Mouse (Mus musculus) thymus, postnatal 25 days (tissue): ENCODE measurements around the gene Eif2b5.
"Not testable (repeated sequence)": the region's sequence is repeated elsewhere in the genome, so short reads cannot be mapped to it uniquely, and the experiment has no call there.

Source experiments
- DNase-seq: peaks from one replicate; pipeline ENCODE4 v3.0.0; 2022

Eif2b5 gene

DNA sequence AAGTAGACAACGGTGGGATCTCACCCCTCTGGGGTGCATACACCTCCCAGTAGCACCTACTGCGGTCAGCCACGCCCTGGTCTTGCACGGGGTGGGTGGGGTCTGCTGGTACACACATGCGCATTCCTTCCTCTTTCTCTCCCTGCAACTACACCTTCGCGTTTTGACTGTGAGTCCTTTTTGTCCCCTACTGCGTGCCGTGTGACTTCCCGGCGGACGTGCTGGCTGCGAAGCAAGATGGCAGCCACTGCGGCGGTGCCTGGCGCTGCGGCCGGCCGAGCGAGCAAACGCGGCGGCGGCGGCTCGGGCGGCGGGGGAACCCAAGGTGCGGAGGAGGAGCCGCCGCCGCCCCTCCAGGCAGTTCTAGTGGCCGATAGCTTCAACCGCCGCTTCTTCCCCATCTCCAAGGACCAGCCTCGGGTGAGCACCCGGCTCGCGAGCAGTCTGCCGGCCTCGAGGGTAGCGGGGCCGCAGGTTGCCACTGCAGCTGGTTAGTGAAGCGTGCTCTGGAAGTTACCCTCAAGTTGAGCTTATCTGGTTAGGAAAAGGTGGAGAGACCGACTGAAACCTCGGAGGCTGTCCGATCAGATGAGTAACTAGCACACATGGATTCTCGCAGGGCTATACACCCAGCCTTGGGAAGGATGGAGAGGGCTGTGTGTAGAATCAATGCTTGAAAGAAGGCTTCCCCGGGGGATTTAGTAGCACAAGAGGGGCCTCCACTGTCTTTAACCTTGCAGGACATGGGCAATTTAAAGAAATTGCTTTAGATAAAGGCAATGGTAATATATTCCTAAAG is at the start of gene Eif2b5:
Gene Eif2b5 (plus strand): TSS at position 141 of the 799 bp plus-strand sequence.
- DNase-seq, result peak; percentile 94

DNA sequence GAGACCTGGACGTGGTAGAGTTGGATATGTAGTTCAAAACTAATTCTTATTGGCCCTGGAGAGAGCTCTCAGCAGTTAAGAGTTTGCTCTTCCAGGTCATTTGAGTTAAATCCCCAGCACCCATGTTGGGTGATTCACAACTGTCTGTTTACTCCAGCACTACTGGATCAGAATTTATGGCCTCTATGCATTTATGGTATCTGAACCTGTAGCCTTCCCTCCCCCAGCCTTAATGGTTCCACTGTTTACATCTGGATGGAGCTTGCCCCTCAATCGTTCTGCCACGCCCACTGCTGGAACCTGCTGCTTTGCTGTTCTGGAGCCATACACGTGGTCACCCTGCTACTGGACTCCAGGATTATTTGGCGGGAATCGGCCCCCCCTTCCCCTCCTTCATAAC is 46.8 kb upstream of the Eif2b5 start:
- no peak for DNase-seq

DNA sequence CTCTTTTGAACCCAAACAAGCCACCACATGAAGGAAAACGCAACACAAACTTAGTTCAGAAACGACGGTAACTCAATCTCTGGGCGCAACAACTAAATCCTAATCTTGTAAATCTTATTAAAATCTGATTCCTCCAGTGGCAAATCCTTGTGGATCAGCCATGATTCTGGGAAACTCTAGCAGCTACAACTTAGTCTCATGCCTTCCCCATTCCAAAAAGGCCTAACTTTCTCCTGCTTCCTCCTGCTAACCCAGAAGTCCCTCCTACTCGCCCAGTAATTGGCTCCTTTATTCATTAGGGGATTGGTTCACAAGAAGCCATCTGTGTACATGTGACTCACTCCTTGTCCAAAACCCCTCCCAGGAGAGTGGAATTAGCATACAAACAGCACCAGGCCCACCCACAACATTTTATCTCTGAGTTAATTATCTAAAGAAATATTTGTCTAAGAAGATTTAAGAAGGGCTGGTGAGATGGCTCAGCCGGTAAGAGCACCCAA is 44.4 kb upstream of the Eif2b5 start:
- no peak for DNase-seq

DNA sequence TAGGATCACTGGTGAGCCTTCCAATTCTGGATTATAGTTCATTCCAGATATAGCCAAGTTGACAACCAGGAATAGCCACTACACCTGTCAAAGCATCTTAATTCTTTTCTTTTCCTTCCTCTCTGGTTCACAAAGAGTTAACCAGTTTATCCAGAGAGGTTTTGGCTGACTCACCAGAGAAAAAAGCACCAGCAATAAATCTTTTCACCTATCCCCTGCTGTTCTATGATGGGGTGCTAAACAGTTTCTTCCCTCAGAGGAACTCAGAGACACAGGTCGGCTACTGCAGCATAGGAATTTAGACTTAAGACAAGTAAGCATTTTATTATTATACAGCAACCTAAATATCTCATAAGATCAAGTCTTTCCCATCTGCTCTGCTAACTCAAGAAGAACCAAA is 42.5 kb upstream of the Eif2b5 start:
- DNase-seq, result no peak

DNA sequence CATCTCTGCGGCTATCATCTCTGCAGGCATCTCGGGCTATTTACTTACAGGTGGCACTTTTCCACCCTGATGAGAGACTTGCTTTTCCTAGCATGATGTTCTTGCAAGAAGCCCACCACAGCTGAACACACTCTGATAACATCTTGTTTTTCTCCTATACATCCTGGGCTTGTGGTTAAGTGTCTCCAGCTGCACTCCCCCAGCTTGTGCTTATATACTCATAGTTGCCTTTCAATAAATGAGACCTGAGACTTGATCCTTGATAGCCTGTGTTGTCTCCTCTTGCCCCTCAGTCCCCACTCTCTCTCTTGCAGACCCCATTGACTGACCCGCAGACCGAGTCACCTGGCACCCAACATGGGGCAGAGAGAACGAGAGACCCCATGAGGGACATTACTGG is 39.9 kb upstream of the Eif2b5 start:
- peak; percentile 36 for DNase-seq

DNA sequence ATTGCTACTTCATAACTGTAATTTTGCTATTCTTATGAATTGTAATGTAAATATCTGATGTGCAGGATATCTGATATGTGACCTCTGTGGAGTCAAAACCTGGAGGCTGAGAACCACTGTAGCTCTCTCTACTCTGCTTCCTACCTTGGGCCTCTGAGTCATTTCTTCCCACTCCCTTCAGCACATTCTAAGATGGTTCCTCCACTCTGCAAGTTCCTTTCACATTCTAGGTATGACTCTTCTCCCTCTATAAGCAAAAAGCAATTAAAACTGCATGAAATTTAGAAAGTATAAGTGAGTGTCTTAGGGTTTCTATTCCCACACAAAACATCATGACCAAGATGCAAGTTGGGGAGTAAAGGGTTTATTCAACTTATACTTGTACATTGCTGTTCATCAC is 33.9 kb upstream of the Eif2b5 start:
- DNase-seq, result no peak

DNA sequence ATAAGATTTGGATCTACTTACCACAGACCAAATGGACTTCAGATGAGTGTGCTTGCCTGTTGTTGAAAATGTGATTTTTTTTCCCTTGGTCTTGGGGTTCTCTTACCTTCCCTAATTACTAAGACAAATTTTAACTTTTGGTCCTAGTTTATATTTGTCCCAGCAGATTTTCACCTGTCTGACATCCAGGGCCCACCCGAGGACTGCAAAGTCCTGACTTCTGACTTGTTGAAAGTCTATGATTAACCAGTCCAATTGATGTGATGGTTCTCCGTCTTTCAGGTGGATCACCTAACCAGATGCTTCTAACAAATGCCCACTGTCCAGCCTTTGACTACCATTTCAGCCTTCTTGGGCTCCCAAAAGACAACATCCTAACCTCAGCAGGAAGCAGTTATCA is 27.6 kb upstream of the Eif2b5 start:
- no peak for DNase-seq

DNA sequence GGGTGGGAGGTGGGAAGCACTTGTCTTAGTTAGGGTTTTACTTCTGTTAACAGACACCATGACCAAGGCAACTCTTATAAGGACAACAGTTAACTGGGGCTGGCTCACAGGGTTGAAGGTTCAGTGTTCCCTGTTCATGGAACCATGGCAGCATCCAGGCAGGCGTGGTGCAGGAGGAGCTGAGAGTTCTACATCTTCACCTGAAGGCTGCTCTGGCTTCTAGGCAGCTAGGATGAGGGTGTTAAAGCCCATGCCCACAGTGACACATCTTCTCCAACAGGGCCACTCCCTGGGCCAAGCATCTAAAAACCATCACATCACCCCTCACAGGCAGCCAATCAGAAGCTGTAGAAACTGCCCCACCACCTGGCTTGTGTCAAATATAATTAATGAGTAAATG is 26.9 kb upstream of the Eif2b5 start:
- DNase-seq, result no peak

DNA sequence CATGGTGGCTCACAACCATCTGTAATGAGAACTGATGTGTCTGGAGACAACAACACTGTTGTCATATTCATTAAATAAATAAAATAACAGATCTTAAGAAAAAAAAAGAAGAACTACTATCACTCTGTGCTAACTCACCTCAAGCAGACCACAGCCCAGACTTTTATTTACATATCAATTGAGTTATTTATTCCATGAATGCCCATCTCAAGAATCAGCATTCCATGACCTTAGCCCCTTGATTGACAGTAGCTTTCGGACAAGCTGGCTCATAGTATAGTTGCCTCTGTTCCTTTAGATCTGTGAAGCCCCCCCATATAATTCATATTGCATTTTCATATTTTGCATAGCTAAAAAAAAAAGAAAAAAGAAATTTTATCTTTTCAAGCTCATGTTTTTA is 24.9 kb upstream of the Eif2b5 start:
- DNase-seq, result no peak

DNA sequence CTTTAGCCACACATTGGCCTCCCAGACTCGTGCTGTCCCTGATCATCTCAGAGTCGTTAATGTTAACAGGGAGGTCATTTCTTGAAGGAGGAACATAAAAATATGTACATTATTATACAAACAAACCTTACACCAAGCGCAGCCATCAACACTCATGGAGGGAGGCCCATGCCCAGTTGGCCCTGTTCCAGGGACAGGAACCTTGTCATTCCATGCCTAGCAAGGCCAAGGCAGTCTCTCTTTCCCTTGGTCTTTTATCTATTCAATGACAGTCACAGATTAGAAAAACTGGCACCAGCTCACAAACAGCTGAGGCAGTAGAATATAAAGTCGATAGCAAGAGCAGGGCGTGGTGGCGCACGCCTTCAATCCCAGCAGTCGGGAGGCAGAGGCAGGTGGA is 24.4 kb upstream of the Eif2b5 start:
- DNase-seq, result no peak

DNA sequence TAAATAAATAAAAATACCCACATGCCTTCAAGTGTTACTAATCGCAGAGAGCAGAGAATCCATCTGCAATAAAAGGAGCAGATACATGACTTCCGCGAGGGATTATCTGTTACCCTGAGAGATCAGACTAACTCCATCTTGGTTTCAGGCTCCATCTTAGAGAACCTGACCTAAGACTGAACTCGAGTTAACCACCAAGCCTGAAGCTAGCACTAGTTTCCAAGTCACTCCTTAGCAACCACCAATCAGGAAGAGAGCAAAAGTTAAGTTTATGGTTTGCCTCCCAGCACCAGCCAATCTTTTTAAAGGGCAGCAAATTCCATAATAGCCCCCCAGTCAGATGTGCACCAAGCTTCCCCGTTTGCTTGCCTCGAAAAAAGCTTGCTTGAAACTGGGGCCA is 23.8 kb upstream of the Eif2b5 start:
- DNase-seq, result no peak

DNA sequence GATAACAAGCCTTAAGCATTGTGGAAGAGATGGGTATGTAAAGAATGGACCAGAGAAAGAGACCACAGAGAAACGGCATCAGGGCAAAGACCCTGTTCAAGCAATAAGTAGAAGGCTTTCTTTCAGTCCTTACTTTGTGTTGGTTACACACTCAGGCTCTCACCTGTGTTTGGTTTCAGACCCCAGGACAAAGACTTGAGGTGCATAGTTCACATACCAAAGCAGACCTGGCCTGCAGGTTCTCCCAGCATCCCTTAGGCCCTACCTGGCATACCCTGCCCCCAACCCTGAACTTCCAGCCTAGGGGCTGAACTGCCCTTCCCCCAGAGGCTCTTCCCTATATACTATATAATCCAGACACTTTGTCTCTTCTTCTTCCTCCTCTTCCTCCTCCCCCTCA is 23.3 kb upstream of the Eif2b5 start:
- no peak for DNase-seq

DNA sequence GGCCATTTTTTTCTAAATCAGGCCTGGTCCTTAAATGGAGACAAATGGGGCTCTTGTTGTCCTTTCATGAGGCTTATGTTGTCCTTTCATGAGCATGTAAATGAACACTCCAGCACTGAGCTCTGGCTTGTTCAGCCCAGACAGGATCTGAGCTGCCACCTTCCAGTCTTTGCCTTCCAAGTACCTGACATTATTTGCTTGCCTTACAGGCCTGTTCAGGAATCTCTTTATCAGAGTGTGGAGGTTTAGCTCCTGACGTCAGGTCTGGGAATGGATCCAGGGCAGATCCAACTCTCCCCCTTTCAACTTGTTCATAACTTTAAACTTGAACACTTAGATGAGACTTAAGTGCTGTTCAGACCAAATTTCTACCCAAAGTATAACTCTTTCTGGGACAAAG is 21.8 kb upstream of the Eif2b5 start:
- no peak for DNase-seq

DNA sequence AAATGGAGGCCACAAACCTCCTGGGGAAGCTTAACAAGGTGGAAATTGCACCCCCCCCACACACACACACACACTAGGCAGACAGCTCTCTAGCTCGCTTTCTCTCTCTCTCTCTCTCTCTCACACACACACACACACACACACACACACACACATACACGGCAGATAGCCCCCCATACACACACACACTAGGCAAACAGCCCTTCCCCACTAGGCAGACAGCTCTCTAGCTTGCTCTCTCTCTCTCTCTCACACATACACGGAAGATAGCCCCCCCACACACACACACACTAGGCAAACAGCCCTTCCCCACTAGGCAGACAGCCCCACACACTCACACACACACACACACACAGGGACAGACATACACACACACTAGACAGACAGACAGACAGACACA is 21.3 kb upstream of the Eif2b5 start:
- DNase-seq, result no peak

DNA sequence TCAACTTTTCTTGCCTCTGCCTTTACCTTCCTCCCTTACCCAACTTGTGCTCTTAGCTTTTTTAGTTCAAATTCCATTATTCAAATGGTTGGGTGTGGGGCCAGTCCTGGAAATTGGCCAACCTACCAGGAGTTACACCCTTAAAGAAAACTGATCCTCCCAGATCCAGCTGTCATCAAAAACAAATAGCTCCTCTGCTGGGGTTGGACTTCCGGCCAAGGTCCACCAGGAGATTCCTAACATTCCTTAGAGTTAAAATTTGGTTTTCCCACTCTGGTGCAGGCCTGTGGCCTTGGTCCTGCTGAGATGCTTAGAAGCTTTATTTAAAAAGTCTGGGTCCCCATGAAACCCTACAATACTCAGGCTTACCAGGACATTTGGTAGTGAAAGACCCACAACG is 20.1 kb upstream of the Eif2b5 start:
- DNase-seq, result no peak

DNA sequence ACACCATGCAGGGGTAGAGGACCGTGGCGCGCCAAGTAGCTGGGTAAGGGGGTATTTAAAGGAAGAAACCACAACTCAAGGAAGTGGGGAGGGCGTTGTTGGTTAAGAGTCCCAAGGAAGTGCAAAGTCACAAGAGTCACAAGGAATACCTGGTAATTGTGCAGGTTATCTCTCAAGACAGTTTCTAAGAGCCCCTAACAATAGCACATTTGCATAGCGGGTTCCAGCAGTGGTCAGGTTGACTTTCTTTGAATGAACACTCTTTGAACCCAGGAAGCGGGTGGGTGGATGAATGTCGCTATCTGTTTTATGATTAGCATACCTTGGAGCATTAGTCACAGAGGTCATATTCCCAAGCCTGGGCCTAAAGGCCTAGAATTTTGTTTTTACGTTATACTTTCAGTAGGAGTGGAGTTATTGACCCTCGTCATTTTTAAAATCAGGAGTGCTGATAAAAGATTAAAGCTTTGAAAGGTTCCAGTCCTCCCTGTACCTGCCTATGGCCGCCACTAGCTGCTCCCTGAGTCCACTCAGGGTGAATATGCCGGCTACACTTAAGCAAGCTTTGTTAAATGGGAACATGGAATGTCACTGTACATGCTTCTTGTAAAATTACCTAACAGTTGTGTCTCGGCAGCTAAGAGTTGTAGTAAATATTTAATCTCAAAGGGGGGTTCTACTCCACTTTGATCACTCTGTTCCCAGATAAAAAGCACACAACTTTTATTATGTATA is 19.4 kb upstream of the Eif2b5 start:
- DNase-seq, result not testable (repeated sequence)

DNA sequence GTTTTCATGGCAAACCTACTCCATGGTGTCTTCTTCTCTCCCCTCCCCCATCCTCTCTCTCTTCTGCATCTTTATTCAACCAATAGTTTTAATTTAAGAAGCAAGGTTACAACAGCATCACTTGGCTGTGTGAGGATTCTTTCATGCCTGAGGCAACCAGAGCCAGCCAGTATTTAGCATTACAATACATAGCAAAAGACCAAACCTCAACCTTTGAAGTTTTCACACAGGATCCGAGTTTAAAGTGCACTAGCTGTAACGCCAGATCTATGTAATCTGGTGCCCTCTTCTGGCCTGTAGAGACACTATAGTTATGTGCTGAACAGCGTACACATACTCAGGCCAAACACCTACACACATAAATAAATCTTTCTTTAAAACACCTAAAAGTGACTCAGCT is 18.5 kb upstream of the Eif2b5 start:
- peak; percentile 55 for DNase-seq

DNA sequence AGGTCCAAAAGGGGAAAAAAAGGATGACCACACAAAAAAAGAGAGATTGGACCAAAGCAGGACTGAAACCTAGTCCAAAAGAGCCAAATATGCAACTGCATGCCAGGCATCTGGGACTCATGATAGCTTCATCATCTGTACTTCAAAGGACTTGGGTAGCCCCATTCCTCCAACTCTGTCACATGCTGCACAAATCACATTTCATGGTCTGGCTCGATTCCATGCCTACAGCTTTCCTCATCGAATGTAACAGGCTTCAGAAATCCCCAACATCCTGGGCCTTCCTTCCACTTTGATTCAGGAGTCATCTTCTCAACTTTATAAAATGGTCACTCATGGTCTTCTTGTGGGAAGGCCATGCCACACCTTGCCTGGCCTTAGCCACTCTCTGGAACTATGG is 16.9 kb upstream of the Eif2b5 start:
- DNase-seq, result no peak

DNA sequence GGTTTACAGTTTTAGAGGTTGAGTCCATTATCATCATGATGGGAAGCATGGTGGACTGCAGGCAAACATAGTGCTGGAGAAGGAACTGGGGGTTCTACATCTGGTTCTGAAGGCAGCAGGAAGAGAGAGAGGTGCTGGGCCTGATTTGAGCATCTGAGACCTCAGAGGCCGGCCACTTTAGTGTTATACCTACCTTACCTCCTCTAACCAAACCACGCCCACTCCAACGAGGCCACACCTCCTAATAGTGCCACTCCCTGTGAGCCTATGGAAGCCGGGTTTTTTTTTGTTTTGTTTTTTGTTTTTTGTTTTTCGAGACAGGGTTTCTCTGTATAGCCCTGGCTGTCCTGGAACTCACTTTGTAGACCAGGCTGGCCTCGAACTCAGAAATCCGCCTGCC is 14.9 kb upstream of the Eif2b5 start:
- not testable (repeated sequence) for DNase-seq

DNA sequence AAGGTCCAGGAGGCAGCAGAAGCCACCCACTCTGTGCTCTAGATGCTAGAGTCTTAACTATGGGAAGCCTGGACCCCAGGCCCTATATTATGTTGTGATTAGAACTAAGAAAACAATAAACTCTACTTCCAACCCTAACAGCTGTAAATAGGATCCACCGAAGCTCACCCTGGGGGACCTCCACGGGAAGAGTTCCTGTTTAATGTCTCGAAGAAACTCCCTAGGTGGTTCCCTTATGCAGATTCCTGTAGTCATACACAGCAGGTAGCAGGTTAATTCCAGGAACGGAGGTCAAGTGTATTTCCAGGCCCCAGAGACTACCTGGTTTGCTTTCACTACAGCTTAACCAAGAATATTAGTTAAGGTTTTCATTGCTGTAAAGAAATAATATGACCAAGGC is 13.6 kb upstream of the Eif2b5 start:
- no peak for DNase-seq

DNA sequence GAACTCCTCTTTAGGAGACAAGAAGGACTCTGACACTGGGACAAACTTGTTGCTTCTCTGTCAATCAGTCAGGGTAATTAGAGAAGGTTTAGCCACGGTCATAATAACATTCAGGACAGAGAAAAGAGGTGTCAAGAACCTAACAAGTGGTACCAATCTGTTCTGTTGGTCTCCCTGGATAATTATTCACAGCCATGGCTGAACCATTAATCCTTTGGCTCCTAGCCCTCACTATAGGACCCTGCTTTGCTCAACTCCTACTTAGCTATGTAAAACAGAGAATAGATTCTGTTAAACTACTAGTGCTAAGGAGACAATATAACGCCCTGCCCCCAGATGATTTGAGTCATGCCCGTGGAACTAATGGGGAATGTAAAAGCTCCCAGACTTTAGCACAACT is 12.6 kb upstream of the Eif2b5 start:
- no peak for DNase-seq

DNA sequence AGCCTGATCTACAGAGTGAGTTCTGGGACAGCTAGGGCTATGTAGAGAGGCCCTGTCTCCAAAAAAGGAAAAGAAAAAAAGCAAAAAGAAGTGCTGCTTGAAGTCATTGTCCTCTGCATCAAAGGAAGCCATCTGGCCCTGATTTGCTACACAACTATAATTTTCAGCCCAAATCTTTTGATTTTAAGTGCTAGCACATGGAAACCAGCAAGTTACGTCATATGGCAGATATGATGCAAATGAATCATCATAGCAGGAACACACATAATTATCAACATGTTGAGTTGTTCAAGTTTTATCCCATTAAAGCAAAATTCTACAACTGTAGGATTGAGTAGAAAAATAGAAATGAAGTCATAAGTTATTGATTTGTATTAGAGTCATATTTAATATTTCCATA is 10.5 kb upstream of the Eif2b5 start:
- DNase-seq, result no peak

DNA sequence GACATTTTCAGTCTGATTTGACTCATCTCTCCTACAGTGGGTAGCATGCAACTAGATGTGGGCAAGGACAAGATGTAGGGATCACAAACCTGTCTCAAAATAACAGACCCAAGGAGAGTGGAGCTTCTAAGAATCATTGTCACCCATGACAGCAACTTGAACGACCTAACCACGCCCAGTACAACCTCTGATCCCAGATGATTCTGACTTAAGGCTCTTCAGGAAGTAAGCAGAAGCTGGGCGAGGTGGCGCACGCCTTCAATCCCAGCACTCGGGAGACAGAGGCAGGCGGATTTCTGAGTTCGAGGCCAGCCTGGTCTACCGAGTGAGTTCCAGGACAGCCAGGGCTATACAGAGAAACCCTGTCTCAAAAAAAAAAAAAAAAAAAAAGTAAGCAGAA is 9.9 kb upstream of the Eif2b5 start:
- DNase-seq, result not testable (repeated sequence)

DNA sequence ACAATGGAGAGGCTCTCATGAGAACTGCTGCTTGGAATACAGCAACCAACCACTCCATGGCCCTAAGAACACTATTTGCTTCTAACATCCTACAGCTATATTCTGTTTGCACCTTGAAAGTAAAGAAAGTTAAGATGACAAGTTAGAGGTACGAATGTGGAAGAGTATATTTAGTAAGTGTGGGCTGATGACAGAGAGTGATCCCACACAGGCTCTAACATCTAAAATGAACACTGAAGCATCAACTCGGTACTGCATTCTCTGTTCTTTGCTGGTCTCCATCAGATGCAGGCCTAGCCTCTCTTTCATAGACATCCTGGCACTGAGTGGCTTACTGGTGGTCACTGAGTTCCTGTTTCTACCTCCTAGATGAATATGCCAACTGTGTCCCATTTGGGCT is 9.4 kb upstream of the Eif2b5 start:
- DNase-seq, result no peak

DNA sequence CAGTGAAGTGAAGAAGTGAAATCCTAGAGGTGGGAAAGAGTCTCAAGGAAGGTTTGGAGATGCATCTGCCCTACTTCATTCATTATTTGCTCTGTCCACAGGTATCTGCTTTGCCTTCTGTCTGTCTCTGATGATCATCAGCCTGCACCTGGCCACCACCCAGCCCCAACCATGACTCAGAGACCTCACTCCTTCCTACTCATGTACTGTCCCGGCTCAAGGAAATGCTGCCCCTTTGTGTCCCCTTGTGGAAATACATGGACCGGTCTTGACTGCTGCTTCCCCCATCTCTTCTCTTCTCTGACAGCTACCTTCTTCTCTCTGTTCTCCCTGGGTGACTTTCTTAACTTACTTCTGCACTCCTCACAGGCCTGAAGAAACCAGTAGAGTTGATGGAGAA is 8.0 kb upstream of the Eif2b5 start:
- no peak for DNase-seq
